Mouse (Mus musculus) thymus, adult 2 months (tissue): ENCODE measurements around the gene Pcsk5. TPM values are rescaled to one million over a fixed set of nuclear protein-coding genes. Genes with fewer than 3 reads are reported as not detected.

Experiments
- DNase-seq: peaks from one replicate; pipeline ENCODE4 v3.0.0; 2021
- H3K27ac ChIP-seq: fragments of 200-500 bp; 2 replicates; pipeline ENCODE4 v1.5.1; 2012; ENCODE audit warnings: low read length, control low read depth; ENCODE audit not compliant: control insufficient read depth, insufficient read depth
- H3K27me3 ChIP-seq: fragments of 200-500 bp; 2 replicates; pipeline ENCODE4 v1.6.1; 2012; ENCODE audit warnings: mild to moderate bottlenecking, low read length, moderate library complexity, mixed read lengths; ENCODE audit not compliant: control insufficient read depth, insufficient read depth
- H3K36me3 ChIP-seq: fragments of 200-500 bp; 2 replicates; pipeline ENCODE4 v1.6.1; 2012; ENCODE audit warnings: mild to moderate bottlenecking, low read length, moderate library complexity; ENCODE audit not compliant: control insufficient read depth, insufficient read depth
- H3K4me1 ChIP-seq: fragments of 200-500 bp; replicated peaks from 2 replicates; pipeline ENCODE4 v1.6.1; 2012; ENCODE audit warnings: low read length; ENCODE audit not compliant: control insufficient read depth, insufficient read depth
- H3K4me3 ChIP-seq: fragments of 200-500 bp; 2 replicates; pipeline ENCODE4 v1.5.1; 2012; ENCODE audit warnings: mild to moderate bottlenecking, low read length, control low read depth, moderate library complexity; ENCODE audit not compliant: control insufficient read depth, insufficient read depth
- CTCF ChIP-seq: fragments of 200-500 bp; IDR thresholded peaks from 2 replicates; pipeline ENCODE4 v1.5.1; 2012; ENCODE audit warnings: mild to moderate bottlenecking, control low read depth, low read length, moderate library complexity, borderline replicate concordance; ENCODE audit not compliant: control insufficient read depth, poor library complexity, insufficient read depth; ENCODE audit errors: extremely low read depth
- POLR2A ChIP-seq: fragments of 200-500 bp; IDR thresholded peaks from 2 replicates; pipeline ENCODE4 v1.6.1; 2012; ENCODE audit warnings: mild to moderate bottlenecking, low read length, control low read depth, moderate library complexity; ENCODE audit not compliant: control insufficient read depth, poor library complexity, insufficient read depth; ENCODE audit errors: extremely low read depth
- WGBS: fragments of 180-500 bp; shearing (Covaris S2); methylation state at CpG from one replicate; pipeline ENCODE4 v1.1.7; 2018; 5-methylcytosine and 5-hydroxymethylcytosine counted together
- polyA plus RNA-seq: library from polyadenylated mRNA; depleted of rRNA; stranded (reverse); fragments of >200 nt; gene quantifications from 2 replicates; pipeline ENCODE4 v1.2.3, GENCODE M21; 2012

The Pcsk5 gene
- polyA plus RNA-seq, 1 experiment: 0.58 TPM

- WGBS: 93% methylated on average over 7 of the region's 7 CpGs
- TF ChIP-seq CTCF (no peak), POLR2A (no peak)
- Histone ChIP-seq H3K36me3 (no peaks in the 10 kb centered on the region), H3K27ac (no peak overlapping the region), H3K4me3 (no peak overlapping the region), H3K4me1 (no peaks in the 10 kb centered on the region), H3K27me3 (no peaks in the 10 kb centered on the region)
- no peak for DNase-seq
Measured at GRCm38 (mm10) chr19:17452001-17452400, 385.4 kb downstream of the Pcsk5 start.

- Histone ChIP-seq H3K27ac (no peak overlapping the region), H3K4me1 (no peaks in the 10 kb centered on the region), H3K4me3 (no peak overlapping the region), H3K36me3 (no peaks in the 10 kb centered on the region), H3K27me3 (no peaks in the 10 kb centered on the region)
- WGBS: 89% methylated on average over 7 of the region's 7 CpGs
- DNase-seq: no peak
- TF ChIP-seq CTCF: no peak
- TF ChIP-seq POLR2A: no peak
Measured at GRCm38 (mm10) chr19:17443581-17443980, 393.9 kb downstream of the Pcsk5 start.

- DNase-seq: no peak
- Histone ChIP-seq H3K36me3 (no peaks in the 10 kb centered on the region), H3K27me3 (no peaks in the 10 kb centered on the region), H3K4me1 (no peaks in the 10 kb centered on the region), H3K4me3 (no peak overlapping the region), H3K27ac (no peak overlapping the region)
- TF ChIP-seq CTCF (no peak), POLR2A (no peak)
- 73% methylated on average over 4 of the region's 4 CpGs for WGBS
Measured at GRCm38 (mm10) chr19:17439476-17440189, 397.8 kb downstream of the Pcsk5 start.

- TF ChIP-seq POLR2A: no peak
- TF ChIP-seq CTCF: no peak
- H3K27ac ChIP-seq: no peak overlapping the region
- no peaks in the 10 kb centered on the region for H3K27me3 ChIP-seq
- H3K4me1 ChIP-seq: no peaks in the 10 kb centered on the region
- WGBS: 91% methylated on average over 1 of the region's 1 CpGs
- no peak overlapping the region for H3K4me3 ChIP-seq
- no peaks in the 10 kb centered on the region for H3K36me3 ChIP-seq
- no peak for DNase-seq
Measured at GRCm38 (mm10) chr19:17436651-17437050, 400.8 kb downstream of the Pcsk5 start.

GRCm38 (mm10) chr19:17428561-17428914 lies 408.9 kb downstream of the Pcsk5 start:
- DNase-seq: no peak
- no peak overlapping the region for H3K27ac ChIP-seq
- H3K36me3 ChIP-seq: no peaks in the 10 kb centered on the region
- H3K4me1 ChIP-seq: no peaks in the 10 kb centered on the region
- no peaks in the 10 kb centered on the region for H3K27me3 ChIP-seq
- WGBS: 84% methylated on average over 2 of the region's 2 CpGs
- TF ChIP-seq POLR2A (no peak), CTCF (no peak)
- no peak overlapping the region for H3K4me3 ChIP-seq

- Histone ChIP-seq H3K27me3 (no peaks in the 10 kb centered on the region), H3K27ac (no peak overlapping the region), H3K36me3 (no peaks in the 10 kb centered on the region), H3K4me1 (no peaks in the 10 kb centered on the region), H3K4me3 (no peak overlapping the region)
- no peak for DNase-seq
- TF ChIP-seq CTCF (no peak), POLR2A (no peak)
- WGBS: 95% methylated on average over 2 of the region's 2 CpGs
Measured at GRCm38 (mm10) chr19:17427824-17428560, 409.4 kb downstream of the Pcsk5 start.

- H3K4me1 ChIP-seq: no peaks in the 10 kb centered on the region
- H3K4me3 ChIP-seq: no peak overlapping the region
- WGBS: 77% methylated on average over 3 of the region's 3 CpGs
- H3K36me3 ChIP-seq: no peaks in the 10 kb centered on the region
- no peak for TF ChIP-seq POLR2A
- TF ChIP-seq CTCF: no peak
- no peak overlapping the region for H3K27ac ChIP-seq
- DNase-seq: no peak
- no peaks in the 10 kb centered on the region for H3K27me3 ChIP-seq
Measured at GRCm38 (mm10) chr19:17423306-17423705, 414.1 kb downstream of the Pcsk5 start.
